Mouse (Mus musculus): ENCODE results near the gene Klf15. TPM values are rescaled to one million over a fixed set of nuclear protein-coding genes. Genes with fewer than 3 reads are reported as not detected.

Klf15 gene
- polyA plus RNA-seq, 1 experiment from 2014 or later, result 10.2 TPM

GRCm38 (mm10) chr6:90436192-90436907, 26.0 kb upstream of the Klf15 start:
- H3K4me3 ChIP-seq (replicated peaks; ENCODE audit: low read length), result no peak overlapping the region
- H3K27me3 ChIP-seq (ENCODE audit: control insufficient read depth, insufficient read depth, low read length), result no peaks in the 10 kb centered on the region
- no peaks in the 10 kb centered on the region for H3K4me1 ChIP-seq (ENCODE audit: control insufficient read depth, insufficient read depth, low read length)
- H3K36me3 ChIP-seq (ENCODE audit: control insufficient read depth, insufficient read depth, low read length), result no peaks in the 10 kb centered on the region
- H3K27ac ChIP-seq (ENCODE audit: low read length), result no peak overlapping the region
- H3K9me3 ChIP-seq (replicated peaks; ENCODE audit: control insufficient read depth, low read length), result no peaks in the 10 kb centered on the region
- no peak overlapping the region for H3K9ac ChIP-seq (ENCODE audit: low read length)
- no peak for ATAC-seq (ENCODE audit: insufficient read depth, low FRiP score)
- H3K4me2 ChIP-seq (ENCODE audit: low read depth, low read length), result no peak overlapping the region
- 85% methylated on average over 10 of the region's 10 CpGs for WGBS

- Histone ChIP-seq H3K27me3 (ENCODE audit: control insufficient read depth, insufficient read depth, low read length) (no peaks in the 10 kb centered on the region), H3K36me3 (ENCODE audit: control insufficient read depth, insufficient read depth, low read length) (no peaks in the 10 kb centered on the region)
- WGBS, result 90% methylated on average over 3 of the region's 3 CpGs
Measured at GRCm38 (mm10) chr6:90437041-90437440, 25.3 kb upstream of the Klf15 start.

GRCm38 (mm10) chr6:90446883-90447282, 15.5 kb upstream of the Klf15 start:
- no peaks in the 10 kb centered on the region for H3K9me3 ChIP-seq (replicated peaks; ENCODE audit: control insufficient read depth, low read length)
- H3K4me2 ChIP-seq (ENCODE audit: low read depth, low read length), result no peak overlapping the region
- no peak for ATAC-seq (ENCODE audit: insufficient read depth, low FRiP score)
- H3K9ac ChIP-seq (ENCODE audit: low read length), result no peak overlapping the region
- H3K4me3 ChIP-seq (replicated peaks; ENCODE audit: low read length), result no peak overlapping the region
- H3K27me3 ChIP-seq (ENCODE audit: control insufficient read depth, insufficient read depth, low read length), result no peaks in the 10 kb centered on the region
- H3K4me1 ChIP-seq (ENCODE audit: control insufficient read depth, insufficient read depth, low read length), result no peaks in the 10 kb centered on the region
- H3K27ac ChIP-seq (ENCODE audit: low read length), result no peak overlapping the region
- 64% methylated on average over 4 of the region's 4 CpGs for WGBS
- H3K36me3 ChIP-seq (ENCODE audit: control insufficient read depth, insufficient read depth, low read length), result no peaks in the 10 kb centered on the region

More at GRCm38 (mm10) chr6:90437041-90437440, 25.3 kb upstream of the Klf15 start:
- no peak overlapping the region for H3K9ac ChIP-seq (ENCODE audit: low read length)
- ATAC-seq (ENCODE audit: insufficient read depth, low FRiP score), result no peak
- H3K27ac ChIP-seq (ENCODE audit: low read length), result no peak overlapping the region
- no peak overlapping the region for H3K4me3 ChIP-seq (replicated peaks; ENCODE audit: low read length)
- no peak overlapping the region for H3K4me2 ChIP-seq (ENCODE audit: low read depth, low read length)
- no peaks in the 10 kb centered on the region for H3K9me3 ChIP-seq (replicated peaks; ENCODE audit: control insufficient read depth, low read length)
- H3K4me1 ChIP-seq (ENCODE audit: control insufficient read depth, insufficient read depth, low read length), result no peaks in the 10 kb centered on the region

- WGBS, result 20% methylated on average over 7 of the region's 7 CpGs
- Histone ChIP-seq H3K9me3 (replicated peaks; ENCODE audit: control insufficient read depth, low read length) (no peaks in the 10 kb centered on the region), H3K27ac (ENCODE audit: low read length) (no peak overlapping the region), H3K27me3 (ENCODE audit: control insufficient read depth, insufficient read depth, low read length) (no peaks in the 10 kb centered on the region), H3K36me3 (ENCODE audit: control insufficient read depth, insufficient read depth, low read length) (no peaks in the 10 kb centered on the region), H3K4me1 (ENCODE audit: control insufficient read depth, insufficient read depth, low read length) (no peaks in the 10 kb centered on the region), H3K4me2 (ENCODE audit: low read depth, low read length) (no peak overlapping the region), H3K9ac (ENCODE audit: low read length) (no peak overlapping the region), H3K4me3 (replicated peaks; ENCODE audit: low read length) (no peak overlapping the region)
- ATAC-seq (ENCODE audit: insufficient read depth, low FRiP score), result no peak
Measured at GRCm38 (mm10) chr6:90450179-90450578, 12.2 kb upstream of the Klf15 start.

GRCm38 (mm10) chr6:90450697-90451096, 11.7 kb upstream of the Klf15 start:
- 0 out of 2 replicates have a peak, but pooled peaks have one; percentile 11 for ATAC-seq (ENCODE audit: insufficient read depth, low FRiP score)
- Histone ChIP-seq H3K9ac (ENCODE audit: low read length) (no peak overlapping the region), H3K4me3 (replicated peaks; ENCODE audit: low read length) (no peak overlapping the region), H3K36me3 (ENCODE audit: control insufficient read depth, insufficient read depth, low read length) (no peaks in the 10 kb centered on the region), H3K27me3 (ENCODE audit: control insufficient read depth, insufficient read depth, low read length) (no peaks in the 10 kb centered on the region), H3K4me1 (ENCODE audit: control insufficient read depth, insufficient read depth, low read length) (no peaks in the 10 kb centered on the region), H3K4me2 (ENCODE audit: low read depth, low read length) (no peak overlapping the region), H3K27ac (ENCODE audit: low read length) (no peak overlapping the region), H3K9me3 (replicated peaks; ENCODE audit: control insufficient read depth, low read length) (no peaks in the 10 kb centered on the region)
- 71% methylated on average over 5 of the region's 5 CpGs for WGBS

GRCm38 (mm10) chr6:90451512-90451911, 10.9 kb upstream of the Klf15 start:
- H3K27me3 ChIP-seq (ENCODE audit: control insufficient read depth, insufficient read depth, low read length), result no peaks in the 10 kb centered on the region
- no peaks in the 10 kb centered on the region for H3K9me3 ChIP-seq (replicated peaks; ENCODE audit: control insufficient read depth, low read length)
- H3K4me3 ChIP-seq (replicated peaks; ENCODE audit: low read length), result no peak overlapping the region
- no peak overlapping the region for H3K9ac ChIP-seq (ENCODE audit: low read length)
- H3K36me3 ChIP-seq (ENCODE audit: control insufficient read depth, insufficient read depth, low read length), result no peaks in the 10 kb centered on the region
- H3K4me2 ChIP-seq (ENCODE audit: low read depth, low read length), result no peak overlapping the region
- no peak for ATAC-seq (ENCODE audit: insufficient read depth, low FRiP score)
- no peaks in the 10 kb centered on the region for H3K4me1 ChIP-seq (ENCODE audit: control insufficient read depth, insufficient read depth, low read length)
- 88% methylated on average over 5 of the region's 5 CpGs for WGBS
- no peak overlapping the region for H3K27ac ChIP-seq (ENCODE audit: low read length)

- H3K9me3 ChIP-seq (replicated peaks; ENCODE audit: control insufficient read depth, low read length), result no peaks in the 10 kb centered on the region
- no peak overlapping the region for H3K4me2 ChIP-seq (ENCODE audit: low read depth, low read length)
- ATAC-seq (ENCODE audit: insufficient read depth, low FRiP score), result no peak
- no peak overlapping the region for H3K27ac ChIP-seq (ENCODE audit: low read length)
- no peaks in the 10 kb centered on the region for H3K27me3 ChIP-seq (ENCODE audit: control insufficient read depth, insufficient read depth, low read length)
- no peak overlapping the region for H3K9ac ChIP-seq (ENCODE audit: low read length)
- H3K36me3 ChIP-seq (ENCODE audit: control insufficient read depth, insufficient read depth, low read length), result no peaks in the 10 kb centered on the region
- H3K4me1 ChIP-seq (ENCODE audit: control insufficient read depth, insufficient read depth, low read length), result no peaks in the 10 kb centered on the region
- no peak overlapping the region for H3K4me3 ChIP-seq (replicated peaks; ENCODE audit: low read length)
Measured at GRCm38 (mm10) chr6:90452603-90453002, 9.8 kb upstream of the Klf15 start.

GRCm38 (mm10) chr6:90453751-90454150, 8.6 kb upstream of the Klf15 start:
- ATAC-seq (ENCODE audit: insufficient read depth, low FRiP score), result no peak
- no peak overlapping the region for H3K27ac ChIP-seq (ENCODE audit: low read length)
- no peaks in the 10 kb centered on the region for H3K4me1 ChIP-seq (ENCODE audit: control insufficient read depth, insufficient read depth, low read length)
- H3K9ac ChIP-seq (ENCODE audit: low read length), result no peak overlapping the region
- no peaks in the 10 kb centered on the region for H3K27me3 ChIP-seq (ENCODE audit: control insufficient read depth, insufficient read depth, low read length)
- 86% methylated on average over 5 of the region's 5 CpGs for WGBS
- no peak overlapping the region for H3K4me3 ChIP-seq (replicated peaks; ENCODE audit: low read length)
- H3K4me2 ChIP-seq (ENCODE audit: low read depth, low read length), result no peak overlapping the region
- H3K36me3 ChIP-seq (ENCODE audit: control insufficient read depth, insufficient read depth, low read length), result no peaks in the 10 kb centered on the region
- no peaks in the 10 kb centered on the region for H3K9me3 ChIP-seq (replicated peaks; ENCODE audit: control insufficient read depth, low read length)

GRCm38 (mm10) chr6:90457421-90457820, 5.0 kb upstream of the Klf15 start:
- no peak for ATAC-seq (ENCODE audit: insufficient read depth, low FRiP score)
- no peak overlapping the region for H3K4me3 ChIP-seq (replicated peaks; ENCODE audit: low read length)
- peaks cover 13% of the 10 kb centered on the region for H3K27me3 ChIP-seq (ENCODE audit: control insufficient read depth, insufficient read depth, low read length)
- no peak overlapping the region for H3K27ac ChIP-seq (ENCODE audit: low read length)
- no peaks in the 10 kb centered on the region for H3K36me3 ChIP-seq (ENCODE audit: control insufficient read depth, insufficient read depth, low read length)
- no peak overlapping the region for H3K9ac ChIP-seq (ENCODE audit: low read length)
- H3K9me3 ChIP-seq (replicated peaks; ENCODE audit: control insufficient read depth, low read length), result no peaks in the 10 kb centered on the region
- no peak overlapping the region for H3K4me2 ChIP-seq (ENCODE audit: low read depth, low read length)
- peaks cover 7% of the 10 kb centered on the region; the same call in 1 of the 2 replicates for H3K4me1 ChIP-seq (ENCODE audit: control insufficient read depth, insufficient read depth, low read length)
- 86% methylated on average over 2 of the region's 2 CpGs for WGBS

All from stomach, embryonic 16.5 days (tissue).